Mouse (Mus musculus): Measurements from ENCODE around the gene Manbal. TPM values are rescaled to one million over a fixed set of nuclear protein-coding genes. Genes with fewer than 3 reads are reported as not detected.
A peak's percentile ranks its signal among the peaks of the same experiment; 100 is the strongest.

The Manbal gene
- polyA plus RNA-seq, 1 experiment from 2014 or later, result 60.9 TPM

DNA sequence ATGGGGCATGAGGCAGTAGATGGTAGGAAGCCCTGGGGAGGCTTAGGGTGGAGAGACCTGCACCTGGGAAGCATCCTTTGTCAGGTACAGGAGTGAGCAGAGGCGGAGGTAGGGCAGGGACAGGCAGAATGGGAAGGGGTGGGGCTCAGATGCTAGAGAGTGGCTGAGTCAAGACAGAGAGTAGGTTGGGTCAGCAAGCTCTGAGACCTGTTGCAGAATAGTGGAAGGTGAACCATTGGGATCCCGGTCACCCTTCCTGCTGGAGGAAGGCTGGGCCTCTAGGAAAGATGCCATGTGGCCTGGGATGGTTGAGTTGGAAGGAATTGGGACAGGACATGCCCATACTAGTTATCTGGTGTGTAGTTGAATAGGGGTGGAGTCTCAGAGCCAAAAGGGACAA is 24.9 kb downstream of the Manbal start:
- H3K36me3 ChIP-seq (ENCODE audit: control insufficient read depth, insufficient read depth), result peaks cover 29% of the 10 kb centered on the region
- no peak for ATAC-seq
- no peaks in the 10 kb centered on the region for H3K4me1 ChIP-seq (replicated peaks; ENCODE audit: control insufficient read depth, insufficient read depth, low read length)
- H3K27me3 ChIP-seq (replicated peaks; ENCODE audit: control insufficient read depth, insufficient read depth, low read length), result no peaks in the 10 kb centered on the region
- H3K27ac ChIP-seq (ENCODE audit: low read depth, low read length), result no peak overlapping the region
- H3K9ac ChIP-seq (ENCODE audit: low read depth, low read length), result no peak overlapping the region
- H3K9me3 ChIP-seq (ENCODE audit: control insufficient read depth), result no peaks in the 10 kb centered on the region
- H3K4me3 ChIP-seq (ENCODE audit: low read depth, low read length), result no peak overlapping the region
- H3K4me2 ChIP-seq (replicated peaks; ENCODE audit: low read depth), result no peak overlapping the region
- 87% methylated on average over 2 of the region's 2 CpGs for WGBS
- TF ChIP-seq CTCF (IDR thresholded peaks at IDR 0.05; ENCODE audit: low read depth), result no peak

DNA sequence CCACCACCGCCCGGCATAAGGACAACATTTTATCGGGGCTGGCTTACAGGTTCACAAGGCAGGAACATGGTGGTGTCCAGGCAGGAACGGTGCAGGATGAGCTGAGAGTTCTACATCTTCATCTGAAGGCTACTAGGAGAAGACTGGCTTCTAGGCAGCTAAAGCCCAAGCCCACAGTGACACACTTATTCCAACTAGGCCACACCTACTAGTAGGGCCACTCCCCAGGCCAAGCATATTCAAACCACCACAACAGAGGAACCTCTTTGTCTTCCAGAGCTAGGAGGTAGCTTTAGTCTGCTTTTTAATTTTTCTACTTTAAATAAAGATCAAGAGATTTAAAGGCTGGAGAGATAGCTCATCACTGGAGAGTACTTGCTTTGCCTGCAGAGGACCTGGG is 26.2 kb downstream of the Manbal start:
- ATAC-seq, result no peak
- 98% methylated on average over 4 of the region's 4 CpGs for WGBS
- H3K9me3 ChIP-seq (ENCODE audit: control insufficient read depth), result no peaks in the 10 kb centered on the region
- H3K4me2 ChIP-seq (replicated peaks; ENCODE audit: low read depth), result no peak overlapping the region
- TF ChIP-seq CTCF (IDR thresholded peaks at IDR 0.05; ENCODE audit: low read depth), result no peak
- H3K36me3 ChIP-seq (ENCODE audit: control insufficient read depth, insufficient read depth), result peaks cover 27% of the 10 kb centered on the region
- H3K4me1 ChIP-seq (replicated peaks; ENCODE audit: control insufficient read depth, insufficient read depth, low read length), result no peaks in the 10 kb centered on the region
- no peak overlapping the region for H3K4me3 ChIP-seq (ENCODE audit: low read depth, low read length)
- no peak overlapping the region for H3K9ac ChIP-seq (ENCODE audit: low read depth, low read length)
- H3K27me3 ChIP-seq (replicated peaks; ENCODE audit: control insufficient read depth, insufficient read depth, low read length), result no peaks in the 10 kb centered on the region
- H3K27ac ChIP-seq (ENCODE audit: low read depth, low read length), result no peak overlapping the region

DNA sequence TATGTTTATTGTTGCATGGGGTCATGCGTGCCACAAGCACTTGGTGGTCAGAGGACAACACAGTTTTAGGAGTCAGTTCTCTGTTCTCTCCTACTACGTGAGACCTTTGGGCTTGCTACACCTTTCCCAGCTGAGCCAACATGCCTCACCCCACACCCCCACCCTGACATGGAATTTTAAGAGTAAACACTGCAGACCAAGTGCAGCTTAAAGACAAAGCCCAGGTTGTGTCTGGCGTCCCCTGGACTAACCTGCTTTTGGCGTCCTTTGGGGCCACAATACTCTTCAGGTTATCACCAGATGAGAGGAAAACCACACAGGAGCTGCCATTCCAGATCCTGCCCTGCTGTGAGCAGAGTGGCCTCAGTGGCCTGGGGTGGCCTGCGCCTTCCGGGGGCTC is 27.5 kb downstream of the Manbal start:
- H3K4me3 ChIP-seq (ENCODE audit: low read depth, low read length), result no peak overlapping the region
- no peak for TF ChIP-seq CTCF (IDR thresholded peaks at IDR 0.05; ENCODE audit: low read depth)
- H3K9ac ChIP-seq (ENCODE audit: low read depth, low read length), result no peak overlapping the region
- H3K4me1 ChIP-seq (replicated peaks; ENCODE audit: control insufficient read depth, insufficient read depth, low read length), result no peaks in the 10 kb centered on the region
- peak; percentile 67 for ATAC-seq
- peaks cover 29% of the 10 kb centered on the region for H3K36me3 ChIP-seq (ENCODE audit: control insufficient read depth, insufficient read depth)
- no peaks in the 10 kb centered on the region for H3K27me3 ChIP-seq (replicated peaks; ENCODE audit: control insufficient read depth, insufficient read depth, low read length)
- H3K9me3 ChIP-seq (ENCODE audit: control insufficient read depth), result no peaks in the 10 kb centered on the region
- no peak overlapping the region for H3K4me2 ChIP-seq (replicated peaks; ENCODE audit: low read depth)
- 0 out of 2 replicates have a peak overlapping the region, but pooled peaks have one; percentile 15 for H3K27ac ChIP-seq (ENCODE audit: low read depth, low read length)
- 35% methylated on average over 6 of the region's 6 CpGs for WGBS

DNA sequence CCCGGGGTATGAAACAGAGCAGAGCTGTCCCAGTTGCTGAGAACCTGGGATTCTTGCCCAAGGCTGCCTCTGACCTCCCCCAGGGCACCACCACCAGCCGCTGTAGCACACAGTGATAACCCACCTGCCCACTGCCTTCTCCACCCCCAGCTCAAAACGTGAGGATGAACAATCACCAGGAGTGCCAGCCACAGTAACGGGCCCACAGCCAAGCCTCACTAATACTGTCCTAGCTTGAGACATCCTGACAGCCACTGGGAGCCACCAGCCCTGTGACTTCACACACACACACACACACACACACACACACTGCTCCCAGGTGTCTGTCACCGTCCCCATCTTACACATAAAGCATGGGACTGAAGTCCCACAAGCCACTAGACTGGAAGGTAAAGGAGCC is 28.0 kb downstream of the Manbal start:
- H3K9ac ChIP-seq (ENCODE audit: low read depth, low read length), result no peak overlapping the region
- no peak for ATAC-seq

DNA sequence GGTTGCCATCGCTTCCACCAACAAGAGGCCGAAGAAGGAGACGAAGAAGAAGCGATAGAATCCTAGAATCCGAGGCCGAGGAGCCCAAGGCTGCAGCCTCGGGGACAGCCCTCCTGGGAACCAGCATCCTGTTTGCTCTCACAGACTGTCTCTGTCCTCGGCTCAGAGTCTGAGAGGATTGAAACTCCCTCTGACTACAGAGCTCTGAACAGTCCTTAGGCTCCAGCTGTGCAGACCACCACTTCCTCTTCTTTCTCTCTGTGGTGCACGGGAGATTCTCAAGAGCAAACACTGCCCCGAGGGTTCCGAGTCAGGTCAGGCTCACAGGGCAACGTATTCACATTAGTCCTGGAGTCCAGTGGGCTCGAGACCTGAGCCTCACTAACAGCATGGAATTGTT is 28.6 kb downstream of the Manbal start:
- Histone ChIP-seq H3K9me3 (ENCODE audit: control insufficient read depth) (no peaks in the 10 kb centered on the region), H3K4me1 (replicated peaks; ENCODE audit: control insufficient read depth, insufficient read depth, low read length) (no peaks in the 10 kb centered on the region), H3K9ac (ENCODE audit: low read depth, low read length) (no peak overlapping the region), H3K27me3 (replicated peaks; ENCODE audit: control insufficient read depth, insufficient read depth, low read length) (no peaks in the 10 kb centered on the region), H3K4me2 (replicated peaks; ENCODE audit: low read depth) (no peak overlapping the region), H3K27ac (ENCODE audit: low read depth, low read length) (no peak overlapping the region), H3K4me3 (ENCODE audit: low read depth, low read length) (no peak overlapping the region), H3K36me3 (ENCODE audit: control insufficient read depth, insufficient read depth) (peaks cover 29% of the 10 kb centered on the region)
- ATAC-seq, result no peak
- 59% methylated on average over 13 of the region's 13 CpGs for WGBS
- no peak for TF ChIP-seq CTCF (IDR thresholded peaks at IDR 0.05; ENCODE audit: low read depth)

More for the DNA sequence above, 28.0 kb downstream of the Manbal start:
- Histone ChIP-seq H3K4me3 (ENCODE audit: low read depth, low read length) (no peak overlapping the region), H3K4me2 (replicated peaks; ENCODE audit: low read depth) (no peak overlapping the region), H3K27ac (ENCODE audit: low read depth, low read length) (0 out of 2 replicates have a peak overlapping the region, but pooled peaks have one; percentile 15), H3K27me3 (replicated peaks; ENCODE audit: control insufficient read depth, insufficient read depth, low read length) (no peaks in the 10 kb centered on the region), H3K4me1 (replicated peaks; ENCODE audit: control insufficient read depth, insufficient read depth, low read length) (no peaks in the 10 kb centered on the region), H3K9me3 (ENCODE audit: control insufficient read depth) (no peaks in the 10 kb centered on the region), H3K36me3 (ENCODE audit: control insufficient read depth, insufficient read depth) (peaks cover 29% of the 10 kb centered on the region)
- 39% methylated on average over 5 of the region's 5 CpGs for WGBS
- TF ChIP-seq CTCF (IDR thresholded peaks at IDR 0.05; ENCODE audit: low read depth), result no peak

DNA sequence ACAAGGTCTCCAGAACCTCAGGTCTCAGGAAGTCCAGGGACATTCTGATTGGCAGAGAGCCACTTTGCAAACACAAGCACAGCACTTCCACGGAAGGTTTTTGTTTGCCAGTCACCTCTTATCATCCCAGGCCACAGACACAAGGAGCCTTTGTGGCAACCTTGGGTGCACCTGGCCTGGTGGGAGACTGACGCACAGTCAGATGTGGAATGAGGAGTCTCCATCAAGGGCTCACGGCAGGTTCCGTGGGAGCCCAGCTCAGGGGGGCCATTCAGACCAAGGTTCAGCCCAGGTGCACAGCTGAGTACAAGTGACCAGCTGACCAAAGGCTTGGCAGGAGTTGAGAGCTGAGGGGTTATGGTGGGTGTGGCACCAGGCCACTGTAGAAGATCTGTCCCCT is 30.0 kb downstream of the Manbal start:
- H3K4me3 ChIP-seq (ENCODE audit: low read depth, low read length), result no peak overlapping the region
- no peaks in the 10 kb centered on the region for H3K9me3 ChIP-seq (ENCODE audit: control insufficient read depth)
- no peak overlapping the region for H3K27ac ChIP-seq (ENCODE audit: low read depth, low read length)
- no peaks in the 10 kb centered on the region for H3K27me3 ChIP-seq (replicated peaks; ENCODE audit: control insufficient read depth, insufficient read depth, low read length)
- no peak for TF ChIP-seq CTCF (IDR thresholded peaks at IDR 0.05; ENCODE audit: low read depth)
- peaks cover 25% of the 10 kb centered on the region for H3K36me3 ChIP-seq (ENCODE audit: control insufficient read depth, insufficient read depth)
- no peaks in the 10 kb centered on the region for H3K4me1 ChIP-seq (replicated peaks; ENCODE audit: control insufficient read depth, insufficient read depth, low read length)
- no peak for ATAC-seq
- WGBS, result 66% methylated on average over 4 of the region's 4 CpGs
- no peak overlapping the region for H3K4me2 ChIP-seq (replicated peaks; ENCODE audit: low read depth)
- no peak overlapping the region for H3K9ac ChIP-seq (ENCODE audit: low read depth, low read length)

DNA sequence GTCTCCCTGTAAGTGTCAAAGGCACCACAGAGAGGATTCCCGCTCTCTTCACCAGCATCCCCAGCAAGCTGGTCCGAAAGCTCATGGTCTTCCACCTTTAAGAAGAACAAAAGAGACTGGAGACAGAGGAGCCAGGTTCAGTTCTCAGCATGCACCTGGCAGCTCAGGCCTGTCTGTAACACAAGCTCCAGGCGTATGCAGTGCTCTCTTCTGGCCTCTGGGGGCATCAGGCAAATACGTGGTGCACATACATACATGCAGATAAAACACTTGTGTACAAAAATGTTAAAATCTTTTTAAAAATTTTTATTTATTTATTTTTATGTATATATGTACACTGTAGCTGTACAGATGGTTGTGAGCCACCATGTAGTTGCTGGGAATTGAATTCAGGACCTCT is 31.1 kb downstream of the Manbal start:
- peak; percentile 29 for TF ChIP-seq CTCF (IDR thresholded peaks at IDR 0.05; ENCODE audit: low read depth)
- 98% methylated on average over 4 of the region's 4 CpGs for WGBS
- no peaks in the 10 kb centered on the region for H3K9me3 ChIP-seq (ENCODE audit: control insufficient read depth)
- ATAC-seq, result no peak
- H3K4me1 ChIP-seq (replicated peaks; ENCODE audit: control insufficient read depth, insufficient read depth, low read length), result no peaks in the 10 kb centered on the region
- H3K4me3 ChIP-seq (ENCODE audit: low read depth, low read length), result no peak overlapping the region
- no peak overlapping the region for H3K9ac ChIP-seq (ENCODE audit: low read depth, low read length)
- H3K4me2 ChIP-seq (replicated peaks; ENCODE audit: low read depth), result no peak overlapping the region
- peaks cover 25% of the 10 kb centered on the region for H3K36me3 ChIP-seq (ENCODE audit: control insufficient read depth, insufficient read depth)
- no peak overlapping the region for H3K27ac ChIP-seq (ENCODE audit: low read depth, low read length)
- H3K27me3 ChIP-seq (replicated peaks; ENCODE audit: control insufficient read depth, insufficient read depth, low read length), result no peaks in the 10 kb centered on the region
